Mouse (Mus musculus) forebrain, embryonic 12.5 days (tissue): Measurements from ENCODE around the gene Gm44965. TPM values are rescaled to one million over a fixed set of nuclear protein-coding genes. Genes with fewer than 3 reads are reported as not detected.

ENCODE experiments used
- ATAC-seq: fragments of 200-750 bp; cut with Nextera tagmentation; 2 replicates; pipeline ENCODE4 v1.8.0; 2017; ENCODE audit warnings: moderate TSS enrichment; ENCODE audit not compliant: low FRiP score
- H3K27ac ChIP-seq: fragments of 300-500 bp; sonication (generic); 2 replicates; pipeline ENCODE4 v1.5.1; 2016; ENCODE audit warnings: mild to moderate bottlenecking
- H3K27me3 ChIP-seq: fragments of 300-500 bp; sonication (generic); 2 replicates; pipeline ENCODE4 v1.6.1; 2016; ENCODE audit warnings: mild to moderate bottlenecking
- H3K36me3 ChIP-seq: fragments of 300-500 bp; sonication (generic); replicated peaks from 2 replicates; pipeline ENCODE4 v1.6.1; 2016; ENCODE audit warnings: mild to moderate bottlenecking
- H3K4me1 ChIP-seq: fragments of 300-500 bp; sonication (generic); 2 replicates; pipeline ENCODE4 v1.6.1; 2016
- H3K4me2 ChIP-seq: fragments of 300-500 bp; sonication (generic); 2 replicates; pipeline ENCODE4 v1.6.1; 2016; ENCODE audit warnings: mild to moderate bottlenecking, moderate library complexity
- H3K4me3 ChIP-seq: fragments of 300-500 bp; sonication (generic); replicated peaks from 2 replicates; pipeline ENCODE4 v1.5.1; 2016; ENCODE audit warnings: mild to moderate bottlenecking
- H3K9ac ChIP-seq: fragments of 300-500 bp; sonication (generic); 2 replicates; pipeline ENCODE4 v1.6.1; 2016; ENCODE audit warnings: mild to moderate bottlenecking
- H3K9me3 ChIP-seq: fragments of 300-500 bp; sonication (generic); 2 replicates; pipeline ENCODE4 v1.6.1; 2016
- WGBS: fragments of 180-500 bp; shearing (Covaris S2); methylation state at CpG from one replicate; pipeline ENCODE4 v1.1.7; 2016; 5-methylcytosine and 5-hydroxymethylcytosine counted together
- polyA plus RNA-seq: library from polyadenylated mRNA; unstranded; fragments of >200 nt; fragmentation: Nextera tagmentation; extraction: Ambion mirVana; gene quantifications from 2 replicates; pipeline ENCODE4 v1.2.1, GENCODE M21; 2016

Gm44965 gene
- polyA plus RNA-seq, result not detected in 2 replicates

GRCm38 (mm10) chr6:48593158-48594042 lies at the start of gene Gm44965, which contains the start of gene Repin1:
TSS of gene Gm44965 (plus strand) at chr6:48593941.
TSS of gene Repin1 (plus strand) at chr6:48593883.
- H3K36me3 ChIP-seq, result peaks cover 33% of the 10 kb centered on the region
- WGBS, result 3% methylated on average over 45 of the region's 45 CpGs
- peak within 1 kb of the TSS; percentile 70 for H3K4me2 ChIP-seq
- ATAC-seq, result peak; percentile 94
- H3K27me3 ChIP-seq, result no peaks in the 10 kb centered on the region
- H3K27ac ChIP-seq, result peak within 1 kb of the TSS; percentile 86
- H3K9me3 ChIP-seq, result peaks cover 21% of the 10 kb centered on the region
- H3K4me1 ChIP-seq, result peaks cover 18% of the 10 kb centered on the region
- H3K9ac ChIP-seq, result peak within 1 kb of the TSS; percentile 92
- H3K4me3 ChIP-seq, result peak within 1 kb of the TSS; percentile 80

- H3K4me3 ChIP-seq, result no peak overlapping the region
- H3K27me3 ChIP-seq, result no peaks in the 10 kb centered on the region
- no peak overlapping the region for H3K27ac ChIP-seq
- no peak for ATAC-seq
- WGBS, result 84% methylated on average over 5 of the region's 5 CpGs
- H3K36me3 ChIP-seq, result peaks cover 17% of the 10 kb centered on the region
- no peaks in the 10 kb centered on the region for H3K4me1 ChIP-seq
- H3K9ac ChIP-seq, result no peak overlapping the region
- no peak overlapping the region for H3K4me2 ChIP-seq
- H3K9me3 ChIP-seq, result no peaks in the 10 kb centered on the region
These were observed 48.5 kb upstream of the Gm44965 start for GRCm38 (mm10) chr6:48545251-48545650.

GRCm38 (mm10) chr6:48546271-48546670 lies 47.5 kb upstream of the Gm44965 start:
- no peak overlapping the region for H3K27ac ChIP-seq
- no peak overlapping the region for H3K4me3 ChIP-seq
- no peaks in the 10 kb centered on the region for H3K27me3 ChIP-seq
- no peak for ATAC-seq
- H3K9me3 ChIP-seq, result no peaks in the 10 kb centered on the region
- 74% methylated on average over 1 of the region's 1 CpGs for WGBS
- H3K4me2 ChIP-seq, result no peak overlapping the region
- no peaks in the 10 kb centered on the region for H3K4me1 ChIP-seq
- H3K9ac ChIP-seq, result no peak overlapping the region
- H3K36me3 ChIP-seq, result peaks cover 9% of the 10 kb centered on the region

- no peak overlapping the region for H3K4me2 ChIP-seq
- H3K27me3 ChIP-seq, result no peaks in the 10 kb centered on the region
- H3K9me3 ChIP-seq, result no peaks in the 10 kb centered on the region
- H3K4me3 ChIP-seq, result no peak overlapping the region
- no peak overlapping the region for H3K27ac ChIP-seq
- WGBS, result 76% methylated on average over 4 of the region's 4 CpGs
- H3K36me3 ChIP-seq, result peaks cover 8% of the 10 kb centered on the region
- ATAC-seq, result no peak
- H3K9ac ChIP-seq, result no peak overlapping the region
- H3K4me1 ChIP-seq, result no peaks in the 10 kb centered on the region
These were observed 46.9 kb upstream of the Gm44965 start for GRCm38 (mm10) chr6:48546858-48547257.

GRCm38 (mm10) chr6:48548314-48548713 lies 45.4 kb upstream of the Gm44965 start:
- WGBS, result 86% methylated on average over 6 of the region's 6 CpGs
- Histone ChIP-seq H3K27ac (no peak overlapping the region), H3K9ac (no peak overlapping the region), H3K9me3 (no peaks in the 10 kb centered on the region), H3K4me2 (no peak overlapping the region), H3K4me1 (no peaks in the 10 kb centered on the region), H3K4me3 (no peak overlapping the region), H3K36me3 (no peaks in the 10 kb centered on the region), H3K27me3 (no peaks in the 10 kb centered on the region)
- no peak for ATAC-seq

- WGBS, result 67% methylated on average over 4 of the region's 4 CpGs
- Histone ChIP-seq H3K27ac (no peak overlapping the region), H3K4me1 (peaks cover 16% of the 10 kb centered on the region), H3K27me3 (no peaks in the 10 kb centered on the region), H3K4me3 (no peak overlapping the region), H3K36me3 (peaks cover 9% of the 10 kb centered on the region), H3K4me2 (no peak overlapping the region), H3K9me3 (no peaks in the 10 kb centered on the region), H3K9ac (no peak overlapping the region)
- ATAC-seq, result no peak
These were observed 40.8 kb upstream of the Gm44965 start for GRCm38 (mm10) chr6:48552918-48553317.

GRCm38 (mm10) chr6:48553819-48554218 lies 39.9 kb upstream of the Gm44965 start:
- Histone ChIP-seq H3K27ac (peak overlapping the region; percentile 97), H3K9ac (peak overlapping the region; percentile 62), H3K4me2 (peak overlapping the region; percentile 70), H3K4me1 (peaks cover 16% of the 10 kb centered on the region), H3K27me3 (no peaks in the 10 kb centered on the region), H3K4me3 (peak overlapping the region; percentile 50), H3K36me3 (peaks cover 13% of the 10 kb centered on the region), H3K9me3 (no peaks in the 10 kb centered on the region)
- ATAC-seq, result 0 out of 2 replicates have a peak, but pooled peaks have one; percentile 8
- 78% methylated on average over 4 of the region's 4 CpGs for WGBS

- Histone ChIP-seq H3K27me3 (no peaks in the 10 kb centered on the region), H3K4me1 (peaks cover 16% of the 10 kb centered on the region), H3K27ac (peak within 1 kb of the TSS; percentile 97), H3K36me3 (peaks cover 18% of the 10 kb centered on the region), H3K9me3 (no peaks in the 10 kb centered on the region), H3K4me2 (peak within 1 kb of the TSS; percentile 70), H3K4me3 (peak within 1 kb of the TSS; percentile 50), H3K9ac (peak within 1 kb of the TSS; percentile 62)
- under 1% methylated on average over 39 of the region's 39 CpGs for WGBS
- ATAC-seq, result peak; percentile 95
These were observed 39.2 kb upstream of the Gm44965 start, which contains the start of gene Lrrc61 for GRCm38 (mm10) chr6:48554280-48555103. TSS of gene Lrrc61 (plus strand) at chr6:48554796.

- H3K27me3 ChIP-seq, result no peaks in the 10 kb centered on the region
- H3K9me3 ChIP-seq, result no peaks in the 10 kb centered on the region
- peak overlapping the region; percentile 62 for H3K9ac ChIP-seq
- peaks cover 16% of the 10 kb centered on the region for H3K4me1 ChIP-seq
- peaks cover 18% of the 10 kb centered on the region for H3K36me3 ChIP-seq
- H3K4me2 ChIP-seq, result peak overlapping the region; percentile 70
- H3K4me3 ChIP-seq, result peak overlapping the region; percentile 50
- peak; percentile 86 for ATAC-seq
- peak overlapping the region; percentile 97 for H3K27ac ChIP-seq
- 29% methylated on average over 13 of the region's 14 CpGs for WGBS
These were observed 38.4 kb upstream of the Gm44965 start for GRCm38 (mm10) chr6:48555104-48555890.

- no peaks in the 10 kb centered on the region for H3K27me3 ChIP-seq
- ATAC-seq, result no peak
- H3K4me2 ChIP-seq, result peak overlapping the region; percentile 70
- H3K4me1 ChIP-seq, result peaks cover 16% of the 10 kb centered on the region
- no peak overlapping the region for H3K9ac ChIP-seq
- H3K27ac ChIP-seq, result no peak overlapping the region
- H3K4me3 ChIP-seq, result no peak overlapping the region
- H3K36me3 ChIP-seq, result peaks cover 18% of the 10 kb centered on the region
- WGBS, result 88% methylated on average over 3 of the region's 3 CpGs
- no peaks in the 10 kb centered on the region for H3K9me3 ChIP-seq
These were observed 37.8 kb upstream of the Gm44965 start for GRCm38 (mm10) chr6:48555956-48556355.

GRCm38 (mm10) chr6:48565693-48566310 lies 27.9 kb upstream of the Gm44965 start:
- Histone ChIP-seq H3K27me3 (no peaks in the 10 kb centered on the region), H3K9me3 (no peaks in the 10 kb centered on the region), H3K9ac (no peak overlapping the region), H3K4me2 (no peak overlapping the region), H3K36me3 (peaks cover 21% of the 10 kb centered on the region; the same call in 1 of the 2 replicates), H3K4me1 (no peaks in the 10 kb centered on the region), H3K27ac (no peak overlapping the region), H3K4me3 (no peak overlapping the region)
- no peak for ATAC-seq
- 97% methylated on average over 4 of the region's 4 CpGs for WGBS
